Mouse (Mus musculus): ENCODE data around the gene Ttll11. TPM values are rescaled to one million over a fixed set of nuclear protein-coding genes. Genes with fewer than 3 reads are reported as not detected.

Ttll11 gene
- polyA plus RNA-seq, 1 experiment: 47.6 TPM

DNA sequence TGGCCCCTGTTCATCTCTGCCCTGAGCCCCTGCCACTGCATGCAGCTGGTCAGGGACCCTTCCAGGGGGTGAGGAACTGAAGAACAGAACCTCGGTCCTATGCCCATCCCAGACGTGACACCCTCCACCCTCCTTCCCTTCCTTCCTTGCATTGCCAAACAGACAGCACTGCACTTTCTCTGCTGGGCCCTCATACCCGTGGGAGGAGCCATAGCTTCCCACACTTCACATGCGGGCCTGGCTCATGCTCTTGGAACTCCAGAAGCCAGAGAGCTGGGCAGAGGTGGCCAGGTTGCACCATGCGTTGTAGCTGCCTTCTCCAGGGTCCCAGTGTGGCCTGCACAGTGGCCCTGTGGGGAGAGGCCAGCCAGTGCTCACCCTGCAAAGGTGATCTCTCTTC, 251.1 kb downstream of the Ttll11 start:
- H3K4me1 ChIP-seq (ENCODE audit: control insufficient read depth, insufficient read depth, low read length): no peaks in the 10 kb centered on the region
- H3K27me3 ChIP-seq (ENCODE audit: control insufficient read depth, insufficient read depth, low read length): no peaks in the 10 kb centered on the region
- no peak overlapping the region for H3K4me3 ChIP-seq (ENCODE audit: control insufficient read depth, low read depth, low read length)
- H3K36me3 ChIP-seq (ENCODE audit: control insufficient read depth, insufficient read depth, low read length): no peaks in the 10 kb centered on the region
- TF ChIP-seq CTCF (IDR thresholded peaks at IDR 0.05; ENCODE audit: control insufficient read depth, insufficient read depth, insufficient replicate concordance, low read depth, low read length): no peak
- TF ChIP-seq POLR2A (IDR thresholded peaks at IDR 0.05; ENCODE audit: control insufficient read depth, low read depth, low read length): no peak
- no peak overlapping the region for H3K27ac ChIP-seq (ENCODE audit: control insufficient read depth, insufficient read depth, low read depth, low read length)

- Histone ChIP-seq H3K27me3 (ENCODE audit: control insufficient read depth, insufficient read depth, low read length) (no peaks in the 10 kb centered on the region), H3K36me3 (ENCODE audit: control insufficient read depth, insufficient read depth, low read length) (no peaks in the 10 kb centered on the region), H3K4me3 (ENCODE audit: control insufficient read depth, low read depth, low read length) (no peak overlapping the region), H3K4me1 (ENCODE audit: control insufficient read depth, insufficient read depth, low read length) (no peaks in the 10 kb centered on the region), H3K27ac (ENCODE audit: control insufficient read depth, insufficient read depth, low read depth, low read length) (no peak overlapping the region)
- TF ChIP-seq POLR2A (IDR thresholded peaks at IDR 0.05; ENCODE audit: control insufficient read depth, low read depth, low read length): no peak
These were observed 256.0 kb downstream of the Ttll11 start for GRCm38 (mm10) chr2:35723691-35724090.

DNA sequence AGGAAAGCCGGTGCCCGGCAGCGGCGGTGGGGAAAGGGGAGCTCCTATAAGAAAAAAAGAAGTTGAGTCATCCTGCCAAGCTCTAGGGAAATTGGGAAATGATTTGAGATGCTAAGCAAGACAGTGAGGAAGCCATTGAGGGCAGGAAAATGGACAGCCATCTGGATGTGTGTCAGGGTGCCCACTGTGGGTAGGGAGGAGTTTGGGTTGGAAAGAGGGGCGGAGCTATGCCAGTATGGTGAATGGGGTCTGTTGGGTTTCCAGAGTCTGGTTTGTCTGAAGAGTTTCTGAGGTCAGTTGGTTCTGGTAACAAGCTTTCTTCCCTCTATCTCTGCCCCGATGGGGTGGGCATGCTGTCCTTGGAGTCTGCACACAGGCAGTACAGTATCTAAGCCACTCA, 256.4 kb downstream of the Ttll11 start:
- Histone ChIP-seq H3K36me3 (ENCODE audit: control insufficient read depth, insufficient read depth, low read length) (no peaks in the 10 kb centered on the region), H3K27me3 (ENCODE audit: control insufficient read depth, insufficient read depth, low read length) (no peaks in the 10 kb centered on the region), H3K4me1 (ENCODE audit: control insufficient read depth, insufficient read depth, low read length) (no peaks in the 10 kb centered on the region), H3K27ac (ENCODE audit: control insufficient read depth, insufficient read depth, low read depth, low read length) (no peak overlapping the region), H3K4me3 (ENCODE audit: control insufficient read depth, low read depth, low read length) (no peak overlapping the region)
- TF ChIP-seq POLR2A (IDR thresholded peaks at IDR 0.05; ENCODE audit: control insufficient read depth, low read depth, low read length) (no peak), CTCF (IDR thresholded peaks at IDR 0.05; ENCODE audit: control insufficient read depth, insufficient read depth, insufficient replicate concordance, low read depth, low read length) (no peak)

- H3K36me3 ChIP-seq (ENCODE audit: control insufficient read depth, insufficient read depth, low read length): no peaks in the 10 kb centered on the region
- TF ChIP-seq CTCF (IDR thresholded peaks at IDR 0.05; ENCODE audit: control insufficient read depth, insufficient read depth, insufficient replicate concordance, low read depth, low read length): no peak
- TF ChIP-seq POLR2A (IDR thresholded peaks at IDR 0.05; ENCODE audit: control insufficient read depth, low read depth, low read length): no peak
- no peak overlapping the region for H3K27ac ChIP-seq (ENCODE audit: control insufficient read depth, insufficient read depth, low read depth, low read length)
- H3K27me3 ChIP-seq (ENCODE audit: control insufficient read depth, insufficient read depth, low read length): no peaks in the 10 kb centered on the region
- H3K4me3 ChIP-seq (ENCODE audit: control insufficient read depth, low read depth, low read length): no peak overlapping the region
- no peaks in the 10 kb centered on the region for H3K4me1 ChIP-seq (ENCODE audit: control insufficient read depth, insufficient read depth, low read length)
These were observed 256.9 kb downstream of the Ttll11 start for GRCm38 (mm10) chr2:35722821-35723220.

GRCm38 (mm10) chr2:35720956-35721355, 258.8 kb downstream of the Ttll11 start:
- Histone ChIP-seq H3K27me3 (ENCODE audit: control insufficient read depth, insufficient read depth, low read length) (no peaks in the 10 kb centered on the region), H3K27ac (ENCODE audit: control insufficient read depth, insufficient read depth, low read depth, low read length) (no peak overlapping the region), H3K4me1 (ENCODE audit: control insufficient read depth, insufficient read depth, low read length) (no peaks in the 10 kb centered on the region), H3K36me3 (ENCODE audit: control insufficient read depth, insufficient read depth, low read length) (no peaks in the 10 kb centered on the region), H3K4me3 (ENCODE audit: control insufficient read depth, low read depth, low read length) (no peak overlapping the region)
- no peak for TF ChIP-seq CTCF (IDR thresholded peaks at IDR 0.05; ENCODE audit: control insufficient read depth, insufficient read depth, insufficient replicate concordance, low read depth, low read length)
- no peak for TF ChIP-seq POLR2A (IDR thresholded peaks at IDR 0.05; ENCODE audit: control insufficient read depth, low read depth, low read length)

- Histone ChIP-seq H3K4me1 (ENCODE audit: control insufficient read depth, insufficient read depth, low read length) (no peaks in the 10 kb centered on the region), H3K27ac (ENCODE audit: control insufficient read depth, insufficient read depth, low read depth, low read length) (no peak overlapping the region), H3K27me3 (ENCODE audit: control insufficient read depth, insufficient read depth, low read length) (no peaks in the 10 kb centered on the region), H3K4me3 (ENCODE audit: control insufficient read depth, low read depth, low read length) (no peak overlapping the region), H3K36me3 (ENCODE audit: control insufficient read depth, insufficient read depth, low read length) (no peaks in the 10 kb centered on the region)
- no peak for TF ChIP-seq POLR2A (IDR thresholded peaks at IDR 0.05; ENCODE audit: control insufficient read depth, low read depth, low read length)
- TF ChIP-seq CTCF (IDR thresholded peaks at IDR 0.05; ENCODE audit: control insufficient read depth, insufficient read depth, insufficient replicate concordance, low read depth, low read length): no peak
These were observed 259.2 kb downstream of the Ttll11 start for GRCm38 (mm10) chr2:35720550-35720949.

DNA sequence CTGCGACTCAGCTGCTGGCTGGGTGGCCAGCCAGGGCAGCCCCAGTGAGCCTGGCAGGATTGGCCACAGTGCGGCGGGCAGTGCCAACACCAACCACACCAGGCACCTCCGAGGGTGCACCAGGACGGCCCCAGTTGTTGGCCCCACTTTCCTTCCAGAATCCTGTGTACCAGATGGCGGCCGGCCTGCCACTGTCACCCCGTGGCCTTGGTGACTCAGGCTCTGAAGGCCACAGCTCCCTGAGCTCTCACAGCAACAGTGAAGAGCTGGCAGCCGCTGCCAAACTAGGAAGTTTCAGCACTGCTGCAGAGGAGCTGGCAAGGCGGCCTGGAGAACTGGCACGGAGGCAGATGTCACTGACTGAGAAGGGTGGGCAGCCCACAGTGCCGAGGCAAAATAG, 259.6 kb downstream of the Ttll11 start:
- Histone ChIP-seq H3K4me3 (ENCODE audit: control insufficient read depth, low read depth, low read length) (no peak overlapping the region), H3K27me3 (ENCODE audit: control insufficient read depth, insufficient read depth, low read length) (no peaks in the 10 kb centered on the region), H3K27ac (ENCODE audit: control insufficient read depth, insufficient read depth, low read depth, low read length) (no peak overlapping the region), H3K36me3 (ENCODE audit: control insufficient read depth, insufficient read depth, low read length) (no peaks in the 10 kb centered on the region), H3K4me1 (ENCODE audit: control insufficient read depth, insufficient read depth, low read length) (no peaks in the 10 kb centered on the region)
- no peak for TF ChIP-seq CTCF (IDR thresholded peaks at IDR 0.05; ENCODE audit: control insufficient read depth, insufficient read depth, insufficient replicate concordance, low read depth, low read length)
- TF ChIP-seq POLR2A (IDR thresholded peaks at IDR 0.05; ENCODE audit: control insufficient read depth, low read depth, low read length): no peak

Measured in testis, adult 2 months (tissue).